Comparison of ENCODE assay signal across 27 mouse cellular contexts in the genomic region with DNA sequence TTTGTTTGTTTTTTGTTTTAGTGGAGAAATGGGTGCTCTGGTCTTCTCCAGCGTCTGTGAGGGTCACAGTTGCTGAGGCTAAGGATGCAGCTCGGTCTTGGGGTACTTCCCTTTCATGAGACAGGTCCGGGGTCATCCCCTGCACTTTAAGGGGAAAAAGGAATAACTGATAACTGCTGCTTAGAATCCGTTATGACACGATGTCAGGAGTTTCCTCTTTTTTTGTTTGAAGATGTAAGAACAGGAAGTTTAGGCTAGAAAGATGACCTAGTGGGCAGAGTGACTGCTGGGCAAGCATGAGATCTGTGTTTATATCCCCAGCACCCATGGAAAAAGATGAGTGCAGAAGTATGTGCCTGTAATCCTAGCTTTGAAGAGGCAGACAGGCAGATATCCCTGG. TPM values are rescaled to one million over a fixed set of nuclear protein-coding genes. Genes with fewer than 3 reads are reported as not detected.
DNase-seq lines count a peak whose midpoint lies in the region; ATAC-seq and TF ChIP-seq lines count a peak whose summit lies in the region.
"Had no signal": no experiment of that assay in that cellular context is flagged by ENCODE, and none has a peak within 500 bp of the region (broad histone marks: within the 10 kb centered on the region; RNA-seq: fewer than 3 reads in every experiment).

No protein-coding gene starts in this region.

- peak overlapping the region; percentile 56 for H3K27ac ChIP-seq in bone marrow macrophage, adult 2 months (ENCODE audit: insufficient read depth, low read depth, low read length)
- H3K27ac ChIP-seq in layer of hippocampus, adult 2 months = no peak overlapping the region
- H3K27ac ChIP-seq: embryonic facial prominence, embryonic 12.5 days; heart, embryonic 15.5 days; hindbrain, embryonic 12.5 days; hindbrain, postnatal 0 days; limb, embryonic 15.5 days; liver, embryonic 13.5 days; stomach, postnatal 0 days had no signal

- no peak overlapping the region for H3K4me3 ChIP-seq in G1E (ENCODE audit: low read depth, low read length)
- H3K4me3 ChIP-seq in bone marrow macrophage, adult 2 months (ENCODE audit: insufficient read depth, low read length) = no peak overlapping the region
- H3K4me3 ChIP-seq in layer of hippocampus, adult 2 months = no peak overlapping the region
- H3K4me3 ChIP-seq: embryonic facial prominence, embryonic 12.5 days; heart, embryonic 15.5 days; hindbrain, embryonic 12.5 days; limb, embryonic 15.5 days; liver, embryonic 13.5 days had no signal

- peaks cover 91% of the 10 kb centered on the region for H3K36me3 ChIP-seq in G1E (replicated peaks)
- peaks cover 31% of the 10 kb centered on the region for H3K36me3 ChIP-seq in splenic B cell, adult 2 months (ENCODE audit: control insufficient read depth, insufficient read depth, low read length, poor library complexity, severe bottlenecking)

- peak; percentile 13 for DNase-seq in G1E (ENCODE audit: low spot score)
- DNase-seq in splenic B cell, adult 2 months (ENCODE audit: low read depth, low spot score) = peak; percentile 23
- no peak for DNase-seq in layer of hippocampus, adult 2 months (ENCODE audit: low spot score in 2 of 2)
- no peak for DNase-seq in layer of hippocampus, postnatal 25 days (ENCODE audit: extremely low spot score in 1 of 2, low spot score in 1 of 2)
- no peak for DNase-seq in adrenal gland, postnatal 25 days
- DNase-seq: adrenal gland, adult 2 months; cerebellum, adult 9-10 months; cerebellum, postnatal 36 days; embryo, embryonic 11 days; gastrocnemius, postnatal 36 days; kidney, postnatal 14 days; left cerebral cortex, postnatal 4 days; liver, embryonic 13.5 days; lung, adult 2 months; lung, postnatal 10 days; retina, postnatal 1 day; right cerebral cortex, postnatal 14 days had no signal

- peak; percentile 45; the same call in 1 of the 2 replicates for ATAC-seq in G1E (ENCODE audit: extremely low read depth, insufficient number of reproducible peaks, low FRiP score, poor library complexity, severe bottlenecking)
- peak; percentile 95 for ATAC-seq in megakaryocyte, adult 5-6 weeks (ENCODE audit: poor library complexity, severe bottlenecking)
- ATAC-seq: forebrain, embryonic 14.5 days; hindbrain, postnatal 0 days; intestine, embryonic 16.5 days had no signal

- H3K4me1 ChIP-seq in G1E (ENCODE audit: insufficient read depth, low read depth, low read length) = peaks cover 19% of the 10 kb centered on the region
- H3K4me1 ChIP-seq in bone marrow macrophage, adult 2 months (ENCODE audit: control insufficient read depth, insufficient read depth, low read length) = peaks cover 16% of the 10 kb centered on the region
- H3K4me1 ChIP-seq: embryonic facial prominence, embryonic 12.5 days; heart, embryonic 15.5 days; hindbrain, embryonic 12.5 days; limb, embryonic 15.5 days had no signal

- TF ChIP-seq CTCF in G1E (IDR thresholded peaks at IDR 0.05; ENCODE audit: low read depth, low read length) = no peak
- TF ChIP-seq CTCF in bone marrow macrophage, adult 2 months (IDR thresholded peaks at IDR 0.05; ENCODE audit: low read depth, low read length) = no peak
- TF ChIP-seq CTCF in layer of hippocampus, adult 2 months (conservative IDR thresholded peaks at IDR 0.05) = no peak

- H3K27me3 ChIP-seq in G1E (ENCODE audit: insufficient read depth, low read length) = no peaks in the 10 kb centered on the region
- H3K27me3 ChIP-seq in splenic B cell, adult 2 months (ENCODE audit: control insufficient read depth, insufficient read depth, low read length, poor library complexity, severe bottlenecking) = no peaks in the 10 kb centered on the region
- H3K27me3 ChIP-seq: embryonic facial prominence, embryonic 12.5 days; heart, embryonic 15.5 days; hindbrain, embryonic 12.5 days; limb, embryonic 15.5 days; liver, embryonic 13.5 days had no signal

- no peaks in the 10 kb centered on the region for H3K9me3 ChIP-seq in G1E (replicated peaks)
- H3K9me3 ChIP-seq: embryonic facial prominence, embryonic 12.5 days; heart, embryonic 15.5 days; hindbrain, embryonic 12.5 days; limb, embryonic 15.5 days; liver, embryonic 13.5 days had no signal

- TF ChIP-seq POLR2A in bone marrow macrophage, adult 2 months (IDR thresholded peaks at IDR 0.05; ENCODE audit: borderline replicate concordance, low read depth, low read length) = no peak

RNA-seq across cellular contexts. Expression of gene Sltm, which starts 42.6 kb away (rescaled TPM):
- total RNA-seq in G1E (2014; fragmentation: Nextera tagmentation) (125 and 144 TPM in 2 replicates), G1E (2017) (62.9 and 73.9 TPM in 2 replicates)
- polyA plus RNA-seq in G1E (2012) = 9.7 and 12.2 TPM in 2 replicates
- 50.8 and 56.3 TPM in 2 replicates for polyA plus RNA-seq in bone marrow macrophage, adult 2 months (2012; ENCODE audit: insufficient read depth, insufficient read length, missing spikeins)
- total RNA-seq in megakaryocyte, adult 5-6 weeks (2015) = 60.4 and 61.9 TPM in 2 replicates
- 69.7 and 73.8 TPM in 2 replicates for total RNA-seq in megakaryocyte, adult 5-6 weeks (2017)
- total RNA-seq in layer of hippocampus, adult 2 months (2021) = 10 to 100 TPM; 53.0 to 60.1 TPM
- total RNA-seq in layer of hippocampus, postnatal 25 days (2021) = 10 to 100 TPM; 41.8 to 57.4 TPM
- total RNA-seq in adrenal gland, postnatal 25 days (2021) = 39.1 and 49.7 TPM in 2 replicates

Comparison
In these comparisons a context has a peak if more than half of its experiments do, and no peak if none do; other contexts are left out.
1. DNase-seq: peak in G1E (single experiment) and splenic B cell, adult 2 months (single experiment); none in layer of hippocampus, adult 2 months (0 of 2), layer of hippocampus, postnatal 25 days (0 of 2) and adrenal gland, postnatal 25 days (single experiment).